ENCODE assay signal across 10 mouse cellular contexts in the genomic region with DNA sequence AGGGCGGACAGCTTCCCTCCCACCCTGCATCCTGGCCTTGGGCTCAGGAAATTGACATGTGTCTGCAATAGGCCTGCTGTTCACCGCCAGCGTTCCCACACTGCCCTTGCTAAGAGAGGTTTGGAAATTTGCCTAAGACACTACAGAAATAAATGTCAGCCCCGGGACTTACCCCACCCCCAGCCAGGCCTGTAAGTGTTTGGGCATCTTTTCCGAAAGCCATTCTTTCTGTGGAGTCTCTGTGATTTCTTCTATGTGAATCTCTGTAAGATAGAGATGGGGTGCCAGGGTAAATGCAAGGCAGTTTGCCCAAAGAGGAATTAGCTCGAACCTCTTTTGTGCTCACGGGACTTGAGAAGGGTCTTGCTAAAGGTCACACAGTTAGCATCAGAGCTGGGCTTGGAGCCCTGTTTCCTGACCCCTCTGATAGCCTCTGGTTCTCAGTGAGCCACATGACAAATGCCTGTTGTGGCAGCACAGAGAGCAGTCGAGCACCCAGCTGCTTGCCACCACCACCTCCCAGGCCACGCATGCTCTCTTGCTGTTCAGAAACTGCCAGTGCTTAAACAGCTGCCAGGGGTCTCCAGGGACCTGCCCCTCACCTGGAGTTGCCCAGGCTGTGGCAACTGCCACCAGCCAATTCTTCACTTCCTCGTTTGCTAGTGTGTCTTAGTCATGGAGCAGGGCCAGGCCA. TPM values are rescaled to one million over a fixed set of nuclear protein-coding genes. Genes with fewer than 3 reads are reported as not detected.
DNase-seq lines count a peak whose midpoint lies in the region; ATAC-seq and TF ChIP-seq lines count a peak whose summit lies in the region.
"Had no signal": no experiment of that assay in that cellular context is flagged by ENCODE, and none has a peak within 500 bp of the region (broad histone marks: within the 10 kb centered on the region; RNA-seq: fewer than 3 reads in every experiment).

No protein-coding gene starts in this region.

- H3K4me3 ChIP-seq in kidney, adult 2 months (ENCODE audit: insufficient read depth, low read depth, low read length) = no peak overlapping the region
- no peak overlapping the region for H3K4me3 ChIP-seq in kidney, embryonic 14.5 days (ENCODE audit: low read length)
- H3K4me3 ChIP-seq in heart, embryonic 13.5 days = no peak overlapping the region

- H3K4me1 ChIP-seq in kidney, adult 2 months (ENCODE audit: control insufficient read depth, insufficient read depth, low read length) = 0 out of 2 replicates have a peak, but pooled peaks cover under 1% of the 10 kb centered on the region
- peaks cover 1% of the 10 kb centered on the region; the same call in 1 of the 2 replicates for H3K4me1 ChIP-seq in kidney, embryonic 14.5 days (ENCODE audit: control insufficient read depth, insufficient read depth, low read length)
- H3K4me1 ChIP-seq in heart, embryonic 13.5 days = peaks cover 75% of the 10 kb centered on the region

- no peaks in the 10 kb centered on the region for H3K36me3 ChIP-seq in kidney, adult 2 months (ENCODE audit: control insufficient read depth, insufficient read depth, low read length)
- no peaks in the 10 kb centered on the region for H3K36me3 ChIP-seq in kidney, embryonic 14.5 days (ENCODE audit: control insufficient read depth, insufficient read depth, low read length)
- no peaks in the 10 kb centered on the region for H3K36me3 ChIP-seq in heart, embryonic 13.5 days

- WGBS in kidney, adult 2 months = 45% methylated on average over 10 of the region's 10 CpGs
- 37% methylated on average over 10 of the region's 10 CpGs for WGBS in kidney, embryonic 14.5 days
- 16% methylated on average over 10 of the region's 10 CpGs for WGBS in heart, embryonic 13.5 days

- H3K9me3 ChIP-seq in kidney, embryonic 14.5 days (ENCODE audit: control insufficient read depth, low read length) = no peaks in the 10 kb centered on the region
- no peaks in the 10 kb centered on the region for H3K9me3 ChIP-seq in heart, embryonic 13.5 days

- POLR2A ChIA-PET in Patski (lab: Charles Lee) = no interaction called here

- no peaks in the 10 kb centered on the region; the same call in 1 of the 2 replicates for H3K27me3 ChIP-seq in kidney, adult 2 months (replicated peaks; ENCODE audit: control insufficient read depth, insufficient read depth, low read length)
- peaks cover 21% of the 10 kb centered on the region for H3K27me3 ChIP-seq in kidney, embryonic 14.5 days (ENCODE audit: control insufficient read depth, insufficient read depth, low read length)
- peaks cover 76% of the 10 kb centered on the region for H3K27me3 ChIP-seq in Patski
- peaks cover 19% of the 10 kb centered on the region for H3K27me3 ChIP-seq in heart, embryonic 13.5 days (replicated peaks)

- DNase-seq in kidney, adult 2 months = peak; percentile 56
- no peak for DNase-seq in Patski (ENCODE audit: low read depth, low spot score)
- DNase-seq in lung, postnatal 14 days = peak; percentile 16
- DNase-seq in layer of hippocampus, adult 9-11 months = no peak
- no peak for DNase-seq in frontal cortex, postnatal 14 days (ENCODE audit: low spot score in 2 of 2)

- no peak overlapping the region for H3K9ac ChIP-seq in kidney, embryonic 14.5 days (ENCODE audit: low read depth, low read length)
- H3K9ac ChIP-seq in heart, embryonic 13.5 days = peak overlapping the region; percentile 69

- no peak for ATAC-seq in kidney, embryonic 14.5 days (ENCODE audit: low FRiP score, low TSS enrichment)
- peak; percentile 6 for ATAC-seq in Patski
- ATAC-seq in heart, embryonic 13.5 days (ENCODE audit: extremely low read depth, insufficient number of reproducible peaks, low FRiP score, low TSS enrichment) = no peak; the same call in 1 of the 2 replicates
- ATAC-seq in granulocyte monocyte progenitor cell, adult 5-6 weeks (replicated peaks; ENCODE audit: poor library complexity, severe bottlenecking) = no peak
- ATAC-seq: inflammation-experienced regulatory T-cells, adult 6 months had no signal

- no peak overlapping the region for H3K27ac ChIP-seq in kidney, adult 2 months (ENCODE audit: insufficient read depth, low read depth, low read length)
- H3K27ac ChIP-seq in kidney, embryonic 14.5 days (ENCODE audit: low read depth, low read length) = no peak overlapping the region
- peak overlapping the region; percentile 88 for H3K27ac ChIP-seq in heart, embryonic 13.5 days (replicated peaks)

- in situ Hi-C loops in Patski (cut with MboI; ENCODE audit: low pct_unique_long_range_greater_than_20kb) = no loop called here

- TF ChIP-seq CTCF in kidney, adult 2 months (conservative IDR thresholded peaks at IDR 0.05; ENCODE audit: insufficient read depth, insufficient read length, low read depth, low read length) = no peak
- TF ChIP-seq CTCF in Patski (IDR thresholded peaks at IDR 0.05) = no peak

- no peak overlapping the region for H3K4me2 ChIP-seq in kidney, embryonic 14.5 days (replicated peaks; ENCODE audit: low read depth, low read length)
- peak overlapping the region; percentile 14 for H3K4me2 ChIP-seq in heart, embryonic 13.5 days

- no peak for TF ChIP-seq POLR2A in kidney, adult 2 months (IDR thresholded peaks at IDR 0.05; ENCODE audit: low read depth, low read length)

- CTCF ChIA-PET in Patski (lab: Charles Lee) = no interaction called here

RNA-seq across cellular contexts. Expression of a gene that starts 6.0 kb away (rescaled TPM):
- 25.0 and 30.0 TPM in 2 replicates for polyA plus RNA-seq in kidney, adult 2 months (2012; rRNA removed)
- 1.5 and 2.1 TPM in 2 replicates for polyA plus RNA-seq in kidney, embryonic 14.5 days (2014; fragmentation: Nextera tagmentation; extraction: Ambion mirVana)
- polyA plus RNA-seq in Patski (2021) = not detected
- 28.9 and 29.1 TPM in 2 replicates for polyA plus RNA-seq in heart, embryonic 13.5 days (2015; fragmentation: Nextera tagmentation; extraction: Ambion mirVana)
- not detected in 2 replicates for total RNA-seq in granulocyte monocyte progenitor cell, adult 5-6 weeks (2014; fragmentation: Nextera tagmentation)
- total RNA-seq in granulocyte monocyte progenitor cell, adult 5-6 weeks (2017) = not detected in 2 replicates

RNA-seq across cellular contexts. Expression of a gene that starts 48.3 kb away (rescaled TPM):
- not detected in 2 replicates for polyA plus RNA-seq in kidney, adult 2 months (2012; rRNA removed)
- not detected in 2 replicates for polyA plus RNA-seq in kidney, embryonic 14.5 days (2014; fragmentation: Nextera tagmentation; extraction: Ambion mirVana)
- not detected for polyA plus RNA-seq in Patski (2021)
- polyA plus RNA-seq in heart, embryonic 13.5 days (2015; fragmentation: Nextera tagmentation; extraction: Ambion mirVana) = not detected in 2 replicates
- not detected in 2 replicates for total RNA-seq in granulocyte monocyte progenitor cell, adult 5-6 weeks (2014; fragmentation: Nextera tagmentation)
- not detected in 2 replicates for total RNA-seq in granulocyte monocyte progenitor cell, adult 5-6 weeks (2017)
- polyA plus RNA-seq: inflammation-experienced regulatory T-cells, adult 6 months; small intestine, adult 2 months had no signal

RNA-seq across cellular contexts. Expression of a gene that starts 53.8 kb away (rescaled TPM):
- polyA plus RNA-seq in kidney, adult 2 months (2012; rRNA removed) = 51.2 and 70.6 TPM in 2 replicates
- polyA plus RNA-seq in kidney, embryonic 14.5 days (2014; fragmentation: Nextera tagmentation; extraction: Ambion mirVana) = 15.8 and 27.6 TPM in 2 replicates
- polyA plus RNA-seq in Patski (2021) = 49.7 TPM
- polyA plus RNA-seq in heart, embryonic 13.5 days (2015; fragmentation: Nextera tagmentation; extraction: Ambion mirVana) = 21.9 and 22.6 TPM in 2 replicates
- total RNA-seq in granulocyte monocyte progenitor cell, adult 5-6 weeks (2014; fragmentation: Nextera tagmentation) = 11.8 and 15.4 TPM in 2 replicates
- total RNA-seq in granulocyte monocyte progenitor cell, adult 5-6 weeks (2017) = 2.8 and 6.6 TPM in 2 replicates

Comparison
In these comparisons a context has a peak if more than half of its experiments do, and no peak if none do; other contexts are left out.
1. DNase-seq: peak in kidney, adult 2 months (single experiment) and lung, postnatal 14 days (single experiment); none in Patski (single experiment), layer of hippocampus, adult 9-11 months (single experiment) and frontal cortex, postnatal 14 days (0 of 2).